Mouse (Mus musculus): ENCODE measurements around the gene Gna12.

- TF ChIP-seq TAL1 (IDR thresholded peaks at IDR 0.05; ENCODE audit: low read length): no peak
- TF ChIP-seq GATA1 (IDR thresholded peaks at IDR 0.05; ENCODE audit: low read length): no peak
These were observed 38.8 kb upstream of the Gna12 start for GRCm38 (mm10) chr5:140869034-140869433.
